Mouse (Mus musculus): Measurements from ENCODE around the gene Sapcd2. TPM values are rescaled to one million over a fixed set of nuclear protein-coding genes. Genes with fewer than 3 reads are reported as not detected.

Sapcd2 gene
- total RNA-seq, 2 experiments from 2014 or later: 2.1 to 2.7 TPM

DNA sequence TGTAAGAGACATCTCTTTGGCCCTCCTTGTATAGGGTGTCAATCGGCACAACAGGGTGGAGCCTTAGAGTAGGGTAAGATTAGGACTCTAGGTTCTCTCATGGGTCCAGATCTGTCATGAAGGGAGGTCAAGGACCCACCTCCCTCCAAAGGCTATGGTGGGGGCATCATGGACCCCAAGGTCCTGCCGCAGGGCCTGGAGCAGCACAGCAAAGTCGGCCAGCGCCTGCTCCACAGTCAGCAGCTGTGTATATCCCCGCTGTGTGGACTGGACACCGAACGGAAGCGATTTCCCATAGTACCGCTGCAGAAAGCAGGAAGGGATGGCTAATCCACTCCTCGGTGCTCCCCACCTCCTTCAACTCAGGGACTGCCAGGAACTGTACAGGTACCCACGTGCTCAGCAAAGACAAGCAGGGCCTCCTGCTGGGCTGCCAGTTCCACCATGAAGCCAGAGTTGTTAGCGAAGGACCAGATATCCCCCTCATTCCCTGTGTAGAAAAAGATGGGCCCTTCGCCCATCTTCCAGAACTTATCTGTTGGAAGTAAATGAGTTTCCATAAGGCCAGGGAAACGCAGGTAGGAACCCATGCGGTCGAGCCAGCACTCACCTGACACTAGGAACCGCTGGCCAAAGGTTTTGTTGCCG is 16.6 kb upstream of the Sapcd2 start:
- intact Hi-C loops (cut with DNase I): no loop called here
- Histone ChIP-seq H3K4me3 (peak overlapping the region; percentile 52), H3K27ac (no peak overlapping the region)
- DNase-seq (ENCODE audit: extremely low spot score in 1 of 2, low spot score in 2 of 2): no peak
- no peak for TF ChIP-seq CTCF (IDR thresholded peaks at IDR 0.05)

DNA sequence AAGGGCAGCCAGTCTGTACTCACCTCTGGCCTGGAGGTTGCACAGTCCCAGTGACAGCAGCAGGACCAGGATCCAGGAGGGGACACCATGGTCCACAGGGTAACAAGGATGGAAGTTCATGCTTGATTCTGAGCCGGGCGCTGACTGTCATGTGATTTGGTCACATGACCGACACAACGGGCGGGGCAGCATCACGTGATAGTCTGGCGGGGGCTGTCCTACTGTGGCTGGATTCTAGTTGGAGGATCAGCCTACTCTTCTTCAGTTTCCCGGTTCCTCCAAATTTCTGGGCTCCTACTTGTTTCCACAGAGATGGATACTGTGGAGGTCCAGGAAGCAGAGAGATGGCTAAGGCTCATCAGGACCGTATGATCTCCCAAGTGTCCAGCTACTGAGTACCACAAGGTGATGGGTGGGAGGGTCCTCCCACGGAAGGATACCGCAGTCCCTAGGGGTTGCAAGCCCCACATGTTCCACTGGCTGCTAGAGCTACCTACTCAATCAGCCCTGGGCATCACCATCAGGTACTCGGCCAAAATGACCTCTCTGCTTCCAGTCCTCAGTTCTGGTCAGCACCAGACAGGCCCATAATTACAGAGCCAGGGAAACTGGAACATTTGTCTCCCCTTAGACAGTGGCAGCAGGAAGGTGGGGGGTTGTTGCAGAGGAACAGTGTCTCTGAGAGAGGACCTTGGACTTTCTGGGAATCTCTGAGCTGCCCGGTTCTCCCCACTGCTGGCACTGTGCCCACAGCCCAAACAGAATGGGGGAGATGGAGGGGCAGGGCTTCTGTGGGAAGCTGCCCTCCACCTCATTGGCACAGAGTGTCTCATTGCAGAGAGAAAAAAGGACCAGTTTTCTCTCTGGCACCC is 15.7 kb upstream of the Sapcd2 start, which contains the start of gene Dpp7:
TSS of gene Dpp7 (minus strand) at position 152 of the 872 bp plus-strand sequence.
- peak within 1 kb of the TSS; percentile 52 for H3K4me3 ChIP-seq
- 0 out of 2 replicates have a peak within 1 kb of the TSS, but pooled peaks have one; percentile 11 for H3K27ac ChIP-seq
- DNase-seq (ENCODE audit: extremely low spot score in 1 of 2, low spot score in 2 of 2): peak; percentile 80 to 82
- no peak for TF ChIP-seq CTCF (IDR thresholded peaks at IDR 0.05)
- intact Hi-C loops (cut with DNase I): no loop called here

DNA sequence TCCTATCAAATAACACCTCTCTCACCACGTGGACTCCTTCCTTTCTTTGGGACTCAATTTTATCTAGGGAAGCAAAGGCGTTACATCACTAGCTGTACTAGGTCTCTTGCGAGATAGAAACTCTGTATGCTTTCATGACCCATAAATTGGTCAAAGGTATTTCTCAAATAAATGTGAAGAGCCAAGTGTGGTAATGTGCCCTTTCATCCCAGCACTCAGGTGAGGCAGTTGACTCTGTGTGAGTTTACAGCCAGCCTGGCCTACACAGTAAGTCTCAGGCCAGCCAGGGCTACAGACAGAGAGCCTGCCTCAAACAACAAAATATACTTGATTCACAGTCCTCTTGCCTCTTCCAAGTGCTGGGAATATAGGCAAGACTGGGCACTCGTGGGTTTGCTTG is 12.3 kb upstream of the Sapcd2 start:
- DNase-seq (ENCODE audit: extremely low spot score in 1 of 2, low spot score in 2 of 2): no peak
- TF ChIP-seq CTCF (IDR thresholded peaks at IDR 0.05): no peak
- intact Hi-C loops (cut with DNase I): no loop called here
- H3K4me3 ChIP-seq: no peak overlapping the region
- H3K27ac ChIP-seq: no peak overlapping the region

DNA sequence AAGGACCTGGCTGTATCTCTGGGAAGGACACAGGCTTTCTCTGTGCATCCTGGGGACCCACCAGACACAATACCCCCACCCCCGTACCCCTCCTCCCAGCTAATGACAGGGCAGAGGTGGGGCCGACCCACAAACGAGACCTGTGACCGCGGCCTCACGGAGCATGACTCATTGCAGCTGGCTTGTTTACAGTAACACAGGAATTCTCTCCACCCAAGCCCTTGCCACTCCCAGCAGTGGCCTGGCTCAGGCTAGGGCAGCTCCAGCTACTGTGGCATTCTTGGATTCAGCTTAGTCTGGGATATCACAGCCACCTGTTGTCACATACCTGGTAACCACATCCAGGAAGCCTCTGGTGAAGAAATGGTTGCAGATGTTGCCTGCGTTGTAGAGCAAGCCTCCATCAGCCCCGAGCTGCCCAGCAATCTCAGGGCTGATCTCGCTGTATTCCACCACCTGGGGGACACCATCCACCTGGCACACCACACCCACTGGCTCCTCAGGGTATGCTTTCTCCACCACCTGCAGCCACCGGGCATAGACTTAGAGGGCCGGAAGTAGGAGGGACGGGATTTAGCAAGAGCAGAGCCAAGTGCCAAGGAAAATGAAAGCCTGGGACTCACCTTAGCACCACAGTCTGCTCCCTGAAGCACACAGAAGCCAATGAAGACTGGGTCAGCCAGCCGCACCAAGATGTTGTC is 8.5 kb upstream of the Sapcd2 start:
- Histone ChIP-seq H3K4me3 (no peak overlapping the region), H3K27ac (no peak overlapping the region)
- no peak for DNase-seq (ENCODE audit: extremely low spot score in 1 of 2, low spot score in 2 of 2)
- intact Hi-C loops (cut with DNase I): no loop called here
- no peak for TF ChIP-seq CTCF (IDR thresholded peaks at IDR 0.05)

DNA sequence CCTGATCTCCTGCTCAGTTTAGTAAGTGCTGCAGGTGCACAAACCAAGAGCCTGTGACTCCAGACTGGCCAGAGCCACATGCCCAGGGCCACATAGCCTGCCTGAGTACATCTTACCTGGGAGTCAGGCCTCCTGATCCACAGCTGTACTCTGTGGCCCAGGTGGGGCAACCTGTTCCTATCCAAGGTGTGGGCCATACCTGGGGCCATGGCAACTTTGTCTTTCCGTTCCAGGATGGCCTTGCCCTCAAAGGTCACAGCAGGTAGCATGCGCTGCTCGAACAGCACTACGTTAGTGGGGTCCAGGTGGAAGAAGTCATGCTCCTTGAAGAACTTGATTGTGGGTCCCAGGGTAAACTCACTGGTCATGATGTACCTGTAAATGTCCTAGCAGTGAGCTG is 7.8 kb upstream of the Sapcd2 start:
- TF ChIP-seq CTCF (IDR thresholded peaks at IDR 0.05): no peak
- H3K27ac ChIP-seq: no peak overlapping the region
- no peak for DNase-seq (ENCODE audit: extremely low spot score in 1 of 2, low spot score in 2 of 2)
- H3K4me3 ChIP-seq: no peak overlapping the region; the same call in 1 of the 2 replicates
- intact Hi-C loops (cut with DNase I): no loop called here

DNA sequence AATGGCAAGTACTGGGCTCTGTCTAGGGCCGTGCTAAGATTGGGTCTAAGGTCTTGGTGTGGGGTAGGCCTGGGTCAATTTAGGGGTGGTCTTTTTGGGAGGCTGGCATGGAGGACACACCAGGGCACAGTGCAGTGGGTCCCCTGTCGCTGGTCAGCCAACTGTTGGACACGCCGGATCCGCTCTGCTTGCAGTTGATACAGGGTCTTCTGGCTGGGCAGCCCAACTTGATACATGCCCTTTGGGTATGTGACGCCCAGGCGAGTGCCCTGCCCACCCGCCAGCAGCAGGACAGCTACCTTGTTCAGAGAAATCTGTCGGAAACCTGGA is 7.4 kb upstream of the Sapcd2 start:
- intact Hi-C loops (cut with DNase I): no loop called here

DNA sequence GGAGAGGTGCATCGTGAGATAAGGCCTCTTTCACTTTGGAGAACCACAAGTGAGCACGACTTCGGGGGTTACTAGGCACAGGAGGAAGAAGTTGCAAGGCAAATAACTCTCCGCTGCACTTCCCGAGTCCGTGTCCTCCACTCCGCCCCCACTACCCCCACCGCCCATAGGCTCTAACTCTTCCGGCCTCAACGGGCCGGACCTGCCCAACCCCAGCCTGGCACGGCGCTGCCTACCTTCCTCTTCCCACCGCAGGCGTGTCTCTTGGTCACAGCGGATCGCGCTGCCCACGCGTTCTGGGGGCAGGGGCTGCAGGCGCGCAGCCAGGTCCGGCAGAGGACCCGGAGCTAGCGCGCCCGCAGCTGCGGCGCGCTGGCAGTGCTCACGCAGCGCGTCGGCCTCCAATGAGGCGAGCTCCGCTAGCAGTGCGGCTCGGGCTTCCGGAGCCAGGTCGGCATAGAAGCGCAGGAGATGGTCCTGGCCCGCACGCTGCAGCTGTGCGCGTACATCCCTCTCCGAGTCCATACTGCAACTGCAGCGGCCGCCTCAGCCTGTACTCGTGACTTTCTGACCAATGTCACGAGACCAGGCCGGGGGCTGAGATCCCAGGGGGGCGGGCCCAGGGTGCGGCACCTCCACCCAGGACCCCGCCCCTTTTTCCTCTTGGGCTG is 6.9 kb upstream of the Sapcd2 start, which contains the start of gene Uap1l1:
TSS of gene Uap1l1 (minus strand) at position 592 of the 671 bp plus-strand sequence.
- intact Hi-C loops (cut with DNase I): no loop called here
- Histone ChIP-seq H3K4me3 (peak within 1 kb of the TSS; percentile 80), H3K27ac (peak within 1 kb of the TSS; percentile 87)
- DNase-seq (ENCODE audit: extremely low spot score in 1 of 2, low spot score in 2 of 2): peak; percentile 57 to 70
- no peak for TF ChIP-seq CTCF (IDR thresholded peaks at IDR 0.05)

More for the DNA sequence above, 7.4 kb upstream of the Sapcd2 start:
- peak overlapping the region; percentile 80 for H3K4me3 ChIP-seq
- TF ChIP-seq CTCF (IDR thresholded peaks at IDR 0.05): no peak
- peak overlapping the region; percentile 87 for H3K27ac ChIP-seq
- no peak for DNase-seq (ENCODE audit: extremely low spot score in 1 of 2, low spot score in 2 of 2)

DNA sequence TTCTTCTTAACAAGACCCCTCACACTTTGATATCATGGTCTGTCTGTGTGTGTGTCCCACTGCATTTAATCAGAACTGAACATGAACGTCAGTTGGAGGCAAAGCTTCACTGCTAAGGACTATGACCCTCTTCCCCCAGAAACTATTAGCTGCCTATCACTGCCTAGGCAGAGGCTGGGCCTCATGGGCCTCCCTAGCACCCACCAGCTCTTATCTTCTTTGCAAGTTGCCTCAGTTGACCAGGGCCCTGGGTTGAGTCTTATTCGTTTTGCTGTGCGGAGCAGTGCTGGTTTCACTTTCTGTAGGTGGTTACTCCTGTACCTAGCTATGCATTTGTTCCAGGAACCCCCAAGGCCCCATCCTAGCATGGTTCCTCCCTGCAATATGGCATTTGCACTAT is 2.1 kb upstream of the Sapcd2 start:
- no peak for DNase-seq (ENCODE audit: extremely low spot score in 1 of 2, low spot score in 2 of 2)
- no peak overlapping the region for H3K27ac ChIP-seq
- intact Hi-C loops (cut with DNase I): no loop called here
- H3K4me3 ChIP-seq: no peak overlapping the region
- no peak for TF ChIP-seq CTCF (IDR thresholded peaks at IDR 0.05)

DNA sequence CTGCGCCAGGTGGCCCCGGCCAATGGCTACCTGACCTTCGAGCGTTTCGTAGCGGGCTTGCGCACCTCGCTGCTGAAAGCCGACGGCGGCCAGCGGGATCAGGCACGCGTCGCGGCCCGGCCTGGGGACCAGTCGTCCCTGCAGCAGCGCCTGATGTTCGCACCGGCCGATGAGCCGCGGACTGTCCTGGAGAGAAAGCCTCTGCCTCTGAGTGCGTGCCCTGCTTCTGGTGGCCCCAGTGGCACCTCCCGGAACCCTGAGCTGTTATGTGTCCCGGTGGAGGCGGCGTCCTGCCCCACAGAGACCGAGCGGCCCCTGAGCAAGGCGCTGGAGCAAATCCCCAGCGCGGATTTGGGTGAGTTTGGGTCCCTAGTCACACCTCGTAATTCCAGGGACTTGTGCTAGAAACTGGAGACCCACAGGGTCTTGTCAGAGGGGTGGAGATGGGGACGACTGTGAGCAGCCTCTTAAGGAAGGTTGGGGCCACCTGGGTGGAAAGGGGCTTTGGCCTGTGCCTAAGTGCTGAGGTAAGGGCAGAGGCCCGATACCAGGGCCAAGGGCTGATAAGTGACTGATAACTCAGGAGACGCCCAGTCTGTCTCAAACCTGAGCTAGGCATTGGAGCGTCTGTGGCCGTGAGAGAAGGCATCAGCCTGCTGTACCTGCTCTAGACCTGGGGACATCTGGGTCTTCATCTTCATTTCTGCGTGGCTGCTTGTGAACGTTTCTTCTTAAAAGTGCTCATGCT is 697 bp downstream of the Sapcd2 start:
- intact Hi-C loops (cut with DNase I): loop anchor here (2.0 kb wide), 1 partner anchor 30 kb away; no protein-coding TSS in a partner anchor
- no peak for DNase-seq (ENCODE audit: extremely low spot score in 1 of 2, low spot score in 2 of 2)
- no peak for TF ChIP-seq CTCF (IDR thresholded peaks at IDR 0.05)
- peak overlapping the region; percentile 52 for H3K4me3 ChIP-seq
- H3K27ac ChIP-seq: no peak overlapping the region

DNA sequence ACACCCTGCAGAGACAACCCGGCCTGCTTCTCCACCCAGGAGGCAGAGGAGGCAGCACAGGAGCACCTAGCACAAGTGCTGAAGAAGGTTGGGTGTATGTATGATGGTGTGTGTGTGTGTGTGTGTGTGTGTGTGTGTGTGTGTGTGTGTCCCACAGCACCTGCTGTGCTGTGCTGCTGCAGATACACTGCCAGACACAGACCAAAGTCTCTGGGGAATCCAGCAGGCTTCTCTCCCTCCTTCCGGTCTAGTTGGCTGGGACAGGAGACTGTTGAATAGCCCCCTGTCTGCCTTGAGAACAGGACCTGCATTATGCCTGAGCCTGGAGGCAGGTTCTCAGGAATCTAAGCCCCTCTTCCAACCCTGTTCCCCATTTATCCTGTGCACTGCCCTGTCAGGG is 1.3 kb downstream of the Sapcd2 start:
- H3K4me3 ChIP-seq: no peak overlapping the region
- intact Hi-C loops (cut with DNase I): loop anchor here (2.0 kb wide), 1 partner anchor 29 kb away; no protein-coding TSS in a partner anchor
- H3K27ac ChIP-seq: no peak overlapping the region
- no peak for DNase-seq (ENCODE audit: extremely low spot score in 1 of 2, low spot score in 2 of 2)
- no peak for TF ChIP-seq CTCF (IDR thresholded peaks at IDR 0.05)

DNA sequence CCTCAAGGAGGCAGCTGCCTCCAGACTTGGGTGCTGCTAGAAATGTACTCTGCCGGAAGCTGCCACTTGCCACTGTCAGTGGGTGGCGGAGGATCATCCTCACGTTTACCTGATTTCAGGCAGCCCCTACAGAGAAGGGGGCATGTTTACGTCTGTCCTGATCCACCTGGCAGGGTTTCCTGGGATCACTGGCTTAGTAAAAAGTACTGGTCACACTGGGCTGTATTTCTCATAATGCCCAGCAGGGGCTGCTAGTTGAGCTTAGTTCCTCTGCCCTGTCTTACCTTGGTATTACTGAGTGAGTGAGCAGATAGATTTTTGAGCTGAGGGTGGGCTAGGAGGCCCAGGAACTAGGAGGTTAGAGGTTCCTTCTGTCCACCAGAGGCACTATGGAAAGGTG is 4.5 kb downstream of the Sapcd2 start:
- peak; percentile 82 for TF ChIP-seq CTCF (IDR thresholded peaks at IDR 0.05)
- intact Hi-C loops (cut with DNase I): loop anchor here (5.0 kb wide), 1 partner anchor 106 kb away; no protein-coding TSS in a partner anchor
- no peak overlapping the region for H3K4me3 ChIP-seq
- DNase-seq (ENCODE audit: extremely low spot score in 1 of 2, low spot score in 2 of 2): peak in 1 of 2 experiments; percentile 44
- no peak overlapping the region for H3K27ac ChIP-seq
